Mouse (Mus musculus): Measurements from ENCODE around the gene Slc30a1.

Slc30a1 gene

DNA sequence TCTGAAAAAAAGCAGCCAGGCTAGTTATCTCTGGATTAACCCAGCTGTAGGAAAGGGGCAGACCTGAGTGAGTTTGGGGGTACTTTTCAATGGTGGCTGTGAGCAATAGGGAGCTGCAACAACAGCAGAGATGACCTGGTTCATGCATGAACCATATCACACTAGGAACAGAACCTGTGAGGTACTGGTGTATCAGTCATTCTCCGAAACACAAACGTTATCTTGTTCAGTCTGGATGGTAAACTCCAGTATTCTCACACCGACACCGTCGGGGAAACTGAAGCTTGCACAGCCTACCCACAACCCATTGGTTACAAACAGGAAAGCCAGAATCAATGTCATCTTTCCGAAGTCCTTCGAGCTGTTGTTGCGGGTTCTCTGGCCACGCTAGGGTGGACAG lies 11.7 kb upstream of the Slc30a1 start:
- ATAC-seq (ENCODE audit: insufficient number of reproducible peaks, low FRiP score, low TSS enrichment) = no peak

DNA sequence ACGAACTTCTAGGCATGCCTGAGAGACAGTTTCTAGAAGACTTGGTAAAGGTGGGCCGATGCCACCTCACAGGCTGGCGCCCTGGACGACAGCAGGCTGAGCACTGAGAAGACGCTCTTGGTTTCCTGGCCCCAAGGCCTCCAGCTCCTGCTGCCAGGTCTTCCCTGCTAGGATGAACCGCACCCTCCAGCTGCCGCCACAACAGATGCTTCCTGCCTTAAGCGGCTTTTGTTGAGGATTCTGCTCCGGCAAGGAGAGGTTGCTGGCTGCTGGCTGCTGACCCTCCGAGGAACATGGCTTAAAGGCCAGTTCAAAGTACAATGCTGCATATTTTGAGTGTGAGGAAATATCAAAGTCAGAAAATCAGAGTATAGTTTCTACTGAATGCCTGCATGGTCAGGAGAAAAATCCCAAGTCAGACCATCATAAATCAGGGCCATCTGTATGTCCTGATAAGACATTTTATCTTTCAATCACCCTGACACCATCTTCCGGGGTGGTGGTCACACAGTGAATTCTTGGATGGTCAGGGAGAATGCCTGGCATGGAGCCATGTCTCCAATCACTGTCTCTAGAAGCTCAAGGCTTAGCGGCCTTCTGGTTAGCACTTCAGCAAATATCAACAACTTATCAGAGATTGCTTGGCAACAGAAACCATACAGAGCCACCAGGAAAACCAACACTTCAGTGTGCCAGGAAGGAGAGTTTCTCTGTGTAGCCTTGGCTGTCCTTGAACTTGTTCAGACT lies 9.6 kb upstream of the Slc30a1 start:
- ATAC-seq (ENCODE audit: insufficient number of reproducible peaks, low FRiP score, low TSS enrichment) = no peak

GRCm38 (mm10) chr1:191905637-191906533 lies 682 bp upstream of the Slc30a1 start:
- ATAC-seq (ENCODE audit: insufficient number of reproducible peaks, low FRiP score, low TSS enrichment) = peak; percentile 17

DNA sequence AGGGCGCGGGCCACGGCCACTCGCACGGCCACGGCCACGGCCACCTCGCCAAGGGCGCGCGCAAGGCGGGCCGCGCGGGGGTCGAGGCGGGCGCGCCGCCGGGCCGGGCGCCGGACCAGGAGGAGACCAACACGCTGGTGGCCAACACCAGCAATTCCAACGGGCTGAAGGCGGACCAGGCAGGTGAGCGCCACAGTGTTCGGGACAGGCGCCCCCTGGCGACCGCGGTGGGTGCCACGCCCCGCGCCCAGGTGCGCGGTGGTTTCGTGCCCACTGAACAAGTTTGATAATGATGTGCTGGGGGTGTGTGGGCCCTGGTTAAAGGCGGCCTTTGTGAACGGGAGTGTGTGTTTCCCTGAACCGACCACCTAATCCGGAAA lies 854 bp downstream of the Slc30a1 start:
- peak; percentile 61 for ATAC-seq (ENCODE audit: insufficient number of reproducible peaks, low FRiP score, low TSS enrichment)

DNA sequence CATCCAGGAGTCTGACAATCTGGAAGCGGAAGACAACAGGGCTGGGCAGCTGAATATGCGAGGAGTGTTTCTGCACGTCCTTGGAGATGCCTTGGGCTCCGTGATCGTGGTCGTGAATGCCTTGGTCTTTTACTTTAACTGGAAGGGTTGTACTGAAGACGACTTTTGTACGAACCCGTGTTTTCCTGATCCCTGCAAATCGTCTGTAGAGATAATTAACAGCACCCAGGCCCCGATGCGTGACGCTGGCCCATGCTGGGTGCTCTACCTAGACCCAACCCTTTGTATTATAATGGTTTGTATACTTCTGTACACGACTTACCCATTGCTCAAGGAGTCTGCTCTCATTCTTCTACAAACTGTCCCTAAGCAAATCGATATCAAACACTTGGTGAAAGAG lies 2.3 kb downstream of the Slc30a1 start:
- ATAC-seq (ENCODE audit: insufficient number of reproducible peaks, low FRiP score, low TSS enrichment) = no peak

GRCm38 (mm10) chr1:191909316-191909715 lies 2.7 kb downstream of the Slc30a1 start:
- no peak for ATAC-seq (ENCODE audit: insufficient number of reproducible peaks, low FRiP score, low TSS enrichment)

GRCm38 (mm10) chr1:191910646-191911045 lies 4.1 kb downstream of the Slc30a1 start:
- ATAC-seq (ENCODE audit: insufficient number of reproducible peaks, low FRiP score, low TSS enrichment) = no peak

- no peak for ATAC-seq (ENCODE audit: insufficient number of reproducible peaks, low FRiP score, low TSS enrichment)
Observed at GRCm38 (mm10) chr1:191911067-191911668, 4.6 kb downstream of the Slc30a1 start.

DNA sequence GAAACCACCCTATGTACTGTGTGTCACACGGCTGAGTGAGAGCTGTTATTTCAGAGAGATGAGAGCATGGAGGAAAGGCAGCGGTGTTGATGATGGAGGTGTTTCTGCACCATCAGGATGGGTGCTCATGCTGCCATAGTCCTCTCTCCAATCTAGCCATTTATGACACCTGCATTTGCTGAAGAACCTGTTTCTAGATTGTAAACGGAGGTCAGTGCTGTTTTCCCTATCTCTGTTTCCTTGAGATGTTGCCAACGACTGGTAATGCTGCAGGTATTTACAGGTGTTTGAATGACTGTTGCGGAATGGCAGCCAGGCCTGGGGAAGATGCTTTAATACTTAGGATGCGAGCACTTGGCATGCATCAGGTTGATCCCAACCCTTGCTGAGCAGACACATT lies 8.1 kb downstream of the Slc30a1 start:
- ATAC-seq (ENCODE audit: insufficient number of reproducible peaks, low FRiP score, low TSS enrichment) = no peak

DNA sequence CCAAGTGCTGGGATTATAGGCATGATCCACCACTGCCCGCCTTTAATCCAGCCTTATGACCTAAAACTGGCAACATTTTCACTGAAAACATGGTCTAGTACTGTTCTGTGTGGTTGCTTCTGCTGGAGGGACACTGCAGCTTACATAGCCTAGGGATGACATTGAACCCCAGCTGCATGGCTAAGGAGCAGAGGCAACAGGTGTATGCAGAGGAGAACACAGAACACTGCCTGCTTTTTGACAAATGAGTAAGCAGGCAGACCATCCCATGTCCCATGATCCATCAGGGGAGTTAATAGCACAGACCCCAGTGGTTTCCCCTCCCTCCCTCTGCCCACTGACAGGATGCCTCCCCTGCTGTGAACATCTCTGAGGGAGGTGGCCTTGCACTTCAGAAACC lies 9.0 kb downstream of the Slc30a1 start:
- no peak for ATAC-seq (ENCODE audit: insufficient number of reproducible peaks, low FRiP score, low TSS enrichment)

GRCm38 (mm10) chr1:191916876-191917275 lies 10.3 kb downstream of the Slc30a1 start:
- no peak for ATAC-seq (ENCODE audit: insufficient number of reproducible peaks, low FRiP score, low TSS enrichment)

GRCm38 (mm10) chr1:191919336-191919735 lies 12.8 kb downstream of the Slc30a1 start:
- ATAC-seq (ENCODE audit: insufficient number of reproducible peaks, low FRiP score, low TSS enrichment) = no peak

DNA sequence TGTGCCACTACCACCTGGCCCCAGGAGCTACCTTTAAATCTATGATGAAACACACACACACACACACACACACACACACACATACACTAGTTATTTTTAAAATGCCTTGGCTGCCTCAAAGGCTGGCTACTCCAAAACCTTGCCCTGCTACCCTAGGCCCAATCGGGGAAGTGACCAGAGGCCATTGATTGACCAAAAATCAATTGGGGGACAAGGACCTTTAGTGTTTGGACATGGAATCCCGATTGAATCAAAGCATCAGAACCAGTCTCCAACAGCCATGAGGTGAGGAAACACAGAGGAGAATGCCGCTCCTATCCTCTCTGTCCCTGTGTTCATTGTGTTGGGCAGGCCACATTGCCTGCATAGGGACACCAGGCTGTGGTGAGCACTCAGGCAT lies 15.1 kb downstream of the Slc30a1 start:
- no peak for ATAC-seq (ENCODE audit: insufficient number of reproducible peaks, low FRiP score, low TSS enrichment)

DNA sequence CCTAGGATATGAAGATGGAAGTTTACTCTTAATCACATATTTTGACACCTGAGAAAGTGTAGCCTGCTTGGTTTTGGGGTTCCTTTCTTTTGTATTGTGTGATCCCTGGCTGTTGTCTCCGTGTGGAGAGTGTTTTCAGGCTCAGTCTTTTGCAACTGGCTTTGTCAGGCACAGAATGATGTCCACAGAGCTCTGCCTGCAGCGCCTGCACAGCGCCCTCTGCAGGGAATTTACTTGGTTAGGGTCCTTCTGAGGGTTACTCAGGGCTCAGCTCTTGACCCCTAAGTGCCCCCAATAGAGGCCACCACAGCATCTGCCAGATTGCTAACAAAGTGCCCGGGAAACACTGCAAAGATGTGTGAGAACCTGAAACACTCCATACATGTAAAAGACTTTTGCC lies 18.9 kb downstream of the Slc30a1 start:
- ATAC-seq (ENCODE audit: insufficient number of reproducible peaks, low FRiP score, low TSS enrichment) = no peak

- no peak for ATAC-seq (ENCODE audit: insufficient number of reproducible peaks, low FRiP score, low TSS enrichment)
Observed at GRCm38 (mm10) chr1:191926681-191927080, 20.1 kb downstream of the Slc30a1 start.

DNA sequence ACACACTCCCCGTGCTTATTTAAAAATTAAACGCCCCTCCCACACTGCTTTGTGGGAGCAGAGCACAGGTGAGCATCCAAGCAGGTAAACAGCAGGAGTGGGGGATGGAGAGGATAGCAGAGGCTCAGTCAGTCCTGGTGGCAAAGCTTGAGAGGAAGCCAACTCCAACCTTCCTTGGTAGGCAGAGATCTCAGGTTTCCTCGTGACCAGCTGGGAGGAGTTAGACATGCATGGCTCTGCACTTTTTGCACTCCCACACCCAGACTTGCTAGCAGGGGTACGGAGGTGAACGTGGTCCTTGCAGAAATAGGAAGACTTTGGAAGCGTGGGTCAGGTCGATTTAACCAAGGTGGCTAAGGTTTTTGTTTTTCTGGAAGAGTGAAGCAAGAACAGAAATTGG lies 21.8 kb downstream of the Slc30a1 start:
- ATAC-seq (ENCODE audit: insufficient number of reproducible peaks, low FRiP score, low TSS enrichment) = no peak

GRCm38 (mm10) chr1:191929065-191929464 lies 22.5 kb downstream of the Slc30a1 start:
- ATAC-seq (ENCODE audit: insufficient number of reproducible peaks, low FRiP score, low TSS enrichment) = no peak

GRCm38 (mm10) chr1:191929897-191930524 lies 23.4 kb downstream of the Slc30a1 start:
- no peak for ATAC-seq (ENCODE audit: insufficient number of reproducible peaks, low FRiP score, low TSS enrichment)

GRCm38 (mm10) chr1:191930525-191931105 lies 24.0 kb downstream of the Slc30a1 start:
- no peak for ATAC-seq (ENCODE audit: insufficient number of reproducible peaks, low FRiP score, low TSS enrichment)

GRCm38 (mm10) chr1:191932286-191932985 lies 25.9 kb downstream of the Slc30a1 start:
- no peak for ATAC-seq (ENCODE audit: insufficient number of reproducible peaks, low FRiP score, low TSS enrichment)
